Mouse (Mus musculus): ENCODE measurements around the gene 4930544G11Rik. TPM values are rescaled to one million over a fixed set of nuclear protein-coding genes. Genes with fewer than 3 reads are reported as not detected.

4930544G11Rik gene
- total RNA-seq, 2 experiments from 2014 or later = not detected

DNA sequence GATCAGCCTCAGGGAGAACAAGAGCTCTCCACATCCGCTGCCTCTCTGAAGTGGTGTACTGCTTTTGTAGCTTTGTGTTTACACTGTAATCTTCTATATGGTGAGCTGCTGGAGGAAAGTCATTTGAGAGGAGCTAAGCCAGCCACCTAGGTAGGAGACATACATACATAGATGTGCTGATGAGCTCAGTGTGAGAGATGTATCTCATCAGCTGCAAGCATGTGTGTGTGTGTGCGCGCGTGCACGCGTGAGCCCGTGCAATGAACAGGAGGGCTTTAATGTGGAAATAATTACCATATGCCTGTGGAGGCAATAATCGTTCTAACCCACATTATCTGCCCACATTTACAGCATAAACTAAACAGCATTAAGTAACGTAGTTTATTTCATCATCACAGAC lies 18.0 kb downstream of the 4930544G11Rik start:
- H3K4me3 ChIP-seq = no peak overlapping the region
- no peak for DNase-seq
- TF ChIP-seq CTCF (IDR thresholded peaks at IDR 0.05) = no peak
- intact Hi-C loops (cut with DNase I) = no loop called here
- no peak overlapping the region for H3K27ac ChIP-seq

DNA sequence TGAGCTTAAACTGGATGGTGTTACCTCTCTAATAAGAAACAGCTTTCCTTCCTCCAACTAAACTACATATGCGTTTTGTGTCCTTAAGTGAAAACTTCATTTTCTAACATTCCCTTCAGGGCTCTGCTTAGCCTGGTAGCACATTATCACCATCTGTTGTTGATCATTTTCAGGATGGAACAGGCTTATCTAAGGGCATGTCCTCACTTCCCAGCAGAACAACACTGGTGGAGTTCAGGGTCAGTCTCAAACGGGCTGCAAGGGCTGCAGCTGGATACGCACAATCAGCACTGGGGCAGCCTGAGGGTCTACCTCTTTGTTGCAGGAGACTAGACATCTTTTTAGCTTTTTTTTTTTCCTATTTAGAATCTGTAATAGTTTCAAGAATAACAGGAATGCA lies 39.7 kb downstream of the 4930544G11Rik start:
- no peak for TF ChIP-seq CTCF (IDR thresholded peaks at IDR 0.05)
- Histone ChIP-seq H3K27ac (no peak overlapping the region), H3K4me3 (no peak overlapping the region)
- DNase-seq = no peak
- intact Hi-C loops (cut with DNase I) = no loop called here

DNA sequence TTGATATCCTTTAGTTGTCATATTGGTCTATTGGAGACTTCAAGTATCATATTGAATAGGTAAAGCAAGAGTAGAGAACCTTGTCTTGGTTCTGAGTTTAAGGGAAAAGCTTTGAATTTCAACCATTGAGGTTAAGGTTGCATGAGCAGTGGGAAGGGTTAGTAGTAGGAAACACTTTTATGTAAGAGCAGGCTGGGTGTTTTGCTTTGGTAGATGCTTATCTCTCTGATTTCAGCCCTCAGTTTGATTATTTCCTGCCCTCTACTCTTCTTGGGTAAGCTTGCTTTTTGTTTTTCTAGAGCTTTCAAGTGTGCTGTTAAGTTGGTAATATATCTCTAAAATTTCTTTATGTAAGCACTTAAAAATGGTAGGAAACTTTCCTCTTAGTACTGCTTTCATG lies 45.9 kb downstream of the 4930544G11Rik start:
- intact Hi-C loops (cut with DNase I) = no loop called here
- DNase-seq = no peak
- no peak for TF ChIP-seq CTCF (IDR thresholded peaks at IDR 0.05)
- Histone ChIP-seq H3K4me3 (no peak overlapping the region), H3K27ac (no peak overlapping the region)

Other genes starting within 250 kb of the 4930544G11Rik start
- 1 to 10 TPM; 1.8 to 2.7 TPM for gene Prdm5, start 173.6 kb upstream of the 4930544G11Rik start, total RNA-seq (2021)

Data from gastrocnemius, adult 2 months (tissue).